Mouse (Mus musculus) C2C12 (cell line): ENCODE measurements at regions not wholly inside any gene's neighbourhood (a gene's known extent, or its start where the extent isn't known, plus 50 kb on each side); places are given as distances from the start of the nearest gene placed in this dataset.

ENCODE experiments used
- H3K27me3 ChIP-seq: one replicate; pipeline ENCODE4 v1.6.1; 2011; ENCODE audit not compliant: control insufficient read depth, insufficient read depth, insufficient read length
- H3K36me3 ChIP-seq: one replicate; pipeline ENCODE4 v1.6.1; 2011; ENCODE audit not compliant: control insufficient read depth, insufficient read depth
- H3K4me3 ChIP-seq: one replicate; pipeline ENCODE4 v1.5.1; 2011; ENCODE audit warnings: mild to moderate bottlenecking, control low read depth; ENCODE audit not compliant: poor library complexity, insufficient read depth, severe bottlenecking
- H3K79me2 ChIP-seq: one replicate; pipeline ENCODE4 v1.6.1; 2011; ENCODE audit not compliant: control insufficient read depth, insufficient read depth
- H3K79me3 ChIP-seq: one replicate; pipeline ENCODE4 v1.6.1; 2011; ENCODE audit warnings: low read depth, control low read depth
- H3ac ChIP-seq: one replicate; pipeline ENCODE3; 2011; ENCODE audit warnings: low read depth; ENCODE audit not compliant: control insufficient read depth, insufficient read length
- CEBPB ChIP-seq: IDR thresholded peaks from one replicate; pipeline ENCODE4 v1.6.1; 2011; ENCODE audit warnings: low read depth, mild to moderate bottlenecking, control low read depth, moderate library complexity
- CTCF ChIP-seq: IDR thresholded peaks from one replicate; pipeline ENCODE4 v1.5.1; 2011; ENCODE audit not compliant: control insufficient read depth, insufficient read depth, insufficient read length
- FOSL1 ChIP-seq: IDR thresholded peaks from one replicate; pipeline ENCODE4 v1.8.0; 2011; ENCODE audit warnings: mild to moderate bottlenecking, low read length; ENCODE audit not compliant: poor library complexity, insufficient read depth, severe bottlenecking
- MAX ChIP-seq: IDR thresholded peaks from one replicate; pipeline ENCODE4 v1.6.1; 2011; ENCODE audit warnings: mild to moderate bottlenecking, control low read depth
- MYOD1 ChIP-seq: IDR thresholded peaks from one replicate; pipeline ENCODE4 v1.6.1; 2011; ENCODE audit warnings: low read depth; ENCODE audit not compliant: control insufficient read depth, insufficient read length
- MYOG ChIP-seq: IDR thresholded peaks from one replicate; pipeline ENCODE4 v1.6.1; 2011; ENCODE audit not compliant: control insufficient read depth, insufficient read length; ENCODE audit errors: extremely low read depth
- USF1 ChIP-seq: IDR thresholded peaks from one replicate; pipeline ENCODE4 v1.6.1; 2011; ENCODE audit warnings: low read depth, mild to moderate bottlenecking, control low read depth, moderate library complexity

DNA sequence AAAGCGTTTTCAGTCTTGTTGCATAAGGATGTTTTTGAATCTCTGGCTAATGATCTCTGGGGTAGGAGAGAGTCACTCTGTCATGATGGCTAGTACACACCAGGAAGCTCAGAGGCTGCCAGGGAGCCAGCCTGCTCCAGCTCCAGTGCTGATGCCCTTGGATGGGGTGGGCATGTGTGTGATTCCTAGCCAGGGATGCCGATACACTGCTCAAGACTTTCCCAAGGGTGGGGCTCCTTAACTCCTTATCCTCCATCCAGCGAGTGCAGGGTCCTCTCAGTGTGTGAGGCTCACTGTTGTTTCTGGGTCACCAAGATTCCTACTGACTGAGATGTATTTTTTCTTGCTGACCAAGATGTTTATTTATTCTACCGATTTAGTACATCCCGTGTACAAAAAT lies 122.4 kb upstream of the Gjb5 start:
- Histone ChIP-seq H3ac (no peak overlapping the region), H3K27me3 (no peaks in the 10 kb centered on the region), H3K4me3 (no peak overlapping the region), H3K79me3 (no peaks in the 10 kb centered on the region), H3K36me3 (no peaks in the 10 kb centered on the region), H3K79me2 (no peaks in the 10 kb centered on the region)
- no peak for TF ChIP-seq MYOD1

DNA sequence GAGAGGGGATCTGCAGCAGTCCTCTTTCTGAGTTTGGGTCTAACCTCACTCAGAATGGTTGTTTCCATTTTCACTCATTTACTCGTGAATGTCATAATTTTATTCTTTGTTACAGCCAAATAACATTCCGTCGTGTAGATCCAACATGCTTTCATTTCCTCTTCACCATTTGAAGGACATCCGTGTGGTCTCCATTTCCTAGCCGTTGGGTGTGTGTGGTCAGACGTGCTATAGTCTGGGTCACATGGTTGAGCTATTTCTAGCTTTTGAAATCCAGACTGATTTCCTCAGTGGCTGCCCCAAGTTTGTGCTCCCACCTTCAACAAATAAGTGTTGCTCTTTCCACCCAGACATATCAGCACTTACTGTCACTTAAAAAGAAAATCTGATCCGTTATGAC lies 111.9 kb upstream of the Gjb5 start:
- TF ChIP-seq MAX (no peak), USF1 (no peak), CTCF (no peak), MYOG (no peak), FOSL1 (no peak), MYOD1 (no peak), CEBPB (no peak)
- no peak overlapping the region for H3ac ChIP-seq
- H3K27me3 ChIP-seq = no peaks in the 10 kb centered on the region
- no peaks in the 10 kb centered on the region for H3K36me3 ChIP-seq
- no peaks in the 10 kb centered on the region for H3K79me2 ChIP-seq
- no peak overlapping the region for H3K4me3 ChIP-seq
- H3K79me3 ChIP-seq = no peaks in the 10 kb centered on the region

DNA sequence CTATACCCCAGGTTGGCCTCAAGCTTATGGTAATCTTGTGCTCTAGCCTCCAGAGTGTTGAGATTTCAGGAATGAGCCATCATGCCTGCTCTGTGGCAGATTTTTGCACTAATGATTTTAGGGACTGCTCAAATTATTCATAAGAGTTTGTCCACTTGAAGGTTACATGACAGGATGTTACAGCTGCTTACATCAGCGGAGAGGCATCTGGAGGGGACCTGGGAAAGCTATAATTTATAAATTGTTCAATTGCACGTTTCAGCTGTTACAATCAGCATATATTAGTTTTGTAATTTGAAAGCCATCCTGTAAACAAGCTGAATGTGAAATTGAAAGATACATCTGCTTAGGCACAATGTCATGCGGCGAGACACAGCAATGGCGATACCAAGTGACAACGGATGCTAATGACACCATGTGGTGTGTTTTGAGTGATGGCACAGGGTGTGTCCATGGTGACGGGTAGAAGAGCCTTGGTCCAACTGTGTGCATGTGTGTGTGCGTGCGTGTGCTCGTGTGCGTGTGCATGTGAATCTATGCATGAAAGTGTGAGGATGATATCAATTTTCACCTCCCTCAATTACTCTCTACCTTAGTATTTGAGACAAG lies 96.6 kb upstream of the Gjb5 start:
- Histone ChIP-seq H3K4me3 (no peak overlapping the region), H3K27me3 (no peaks in the 10 kb centered on the region), H3ac (no peak overlapping the region), H3K79me2 (no peaks in the 10 kb centered on the region), H3K36me3 (no peaks in the 10 kb centered on the region), H3K79me3 (no peaks in the 10 kb centered on the region)
- TF ChIP-seq CEBPB = no peak
- no peak for TF ChIP-seq MYOG
- TF ChIP-seq CTCF = no peak
- no peak for TF ChIP-seq MAX
- no peak for TF ChIP-seq USF1
- TF ChIP-seq FOSL1 = no peak
- no peak for TF ChIP-seq MYOD1

DNA sequence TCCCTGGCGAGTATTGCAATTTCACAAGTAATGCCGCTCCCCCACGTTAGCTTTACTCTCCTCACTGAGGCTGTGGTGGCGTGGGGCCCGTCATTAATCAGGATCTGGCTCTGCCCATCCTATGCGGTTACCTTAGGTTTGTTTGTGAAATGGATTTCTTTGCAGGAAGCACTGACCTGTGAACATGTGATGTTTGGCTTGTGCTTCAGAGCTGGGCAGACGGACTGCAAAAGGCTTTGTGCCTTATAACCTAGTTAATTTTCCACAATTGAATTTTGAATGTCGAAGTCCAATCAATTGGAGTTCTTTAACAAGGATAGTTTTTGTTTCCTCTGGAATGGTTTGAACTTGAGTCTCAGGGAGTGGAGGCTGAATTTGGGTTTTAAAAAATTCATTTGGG lies 94.1 kb upstream of the Gjb5 start:
- no peak for TF ChIP-seq CEBPB
- TF ChIP-seq CTCF = no peak
- TF ChIP-seq MYOD1 = no peak
- TF ChIP-seq MYOG = no peak
- no peak for TF ChIP-seq USF1
- TF ChIP-seq MAX = no peak
- no peak for TF ChIP-seq FOSL1
- Histone ChIP-seq H3K27me3 (no peaks in the 10 kb centered on the region), H3ac (no peak overlapping the region), H3K36me3 (no peaks in the 10 kb centered on the region), H3K4me3 (no peak overlapping the region), H3K79me3 (no peaks in the 10 kb centered on the region), H3K79me2 (no peaks in the 10 kb centered on the region)

DNA sequence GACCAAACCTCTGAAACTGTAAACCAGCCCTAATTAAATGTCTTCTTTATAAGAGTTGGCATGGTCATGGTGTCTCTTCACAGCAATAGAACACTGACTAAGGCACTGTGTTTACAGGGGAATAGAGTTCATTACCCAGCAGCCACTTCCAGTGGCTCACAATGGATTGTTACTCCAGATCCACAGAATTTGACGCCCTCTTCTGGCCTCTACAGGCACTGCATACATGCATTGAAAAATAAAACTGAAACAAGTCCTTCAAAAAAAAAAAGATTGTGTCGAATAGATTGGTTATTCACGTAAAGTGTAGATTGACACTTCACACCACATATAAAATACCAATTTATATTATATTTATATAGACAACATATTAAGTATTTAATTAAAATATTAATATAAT lies 87.3 kb upstream of the Gjb5 start:
- H3K79me2 ChIP-seq = no peaks in the 10 kb centered on the region

DNA sequence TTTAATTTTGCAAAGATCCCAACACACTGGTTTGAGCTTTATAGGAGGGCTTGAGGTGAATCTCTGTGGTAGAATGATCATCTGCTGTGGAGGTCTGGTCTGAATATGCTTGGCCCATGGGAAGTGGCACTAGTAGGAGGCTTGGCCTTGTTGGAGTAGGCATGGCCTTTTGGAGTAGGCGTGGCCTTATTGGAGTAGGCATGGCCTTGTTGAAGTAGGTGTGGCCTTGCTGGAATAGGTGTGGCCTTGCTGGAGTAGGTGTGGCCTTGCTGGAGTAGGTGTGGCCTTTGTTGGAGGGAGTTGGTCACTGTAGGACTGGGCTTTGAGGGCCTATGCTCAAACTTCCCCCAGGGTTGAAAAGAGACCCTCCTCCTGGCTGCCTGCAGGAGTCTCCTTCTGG lies 86.1 kb upstream of the Gjb5 start:
- Histone ChIP-seq H3K36me3 (no peaks in the 10 kb centered on the region), H3K79me2 (no peaks in the 10 kb centered on the region), H3K27me3 (no peaks in the 10 kb centered on the region), H3K79me3 (no peaks in the 10 kb centered on the region), H3K4me3 (no peak overlapping the region), H3ac (no peak overlapping the region)
- TF ChIP-seq MYOG = no peak
- no peak for TF ChIP-seq USF1
- no peak for TF ChIP-seq MYOD1
- TF ChIP-seq CTCF = no peak
- no peak for TF ChIP-seq CEBPB

More for the DNA sequence above, 87.3 kb upstream of the Gjb5 start:
- Histone ChIP-seq H3K27me3 (no peaks in the 10 kb centered on the region), H3ac (no peak overlapping the region), H3K4me3 (no peak overlapping the region), H3K36me3 (no peaks in the 10 kb centered on the region), H3K79me3 (no peaks in the 10 kb centered on the region)
- no peak for TF ChIP-seq MYOD1
- TF ChIP-seq CTCF = no peak
- TF ChIP-seq MYOG = no peak

DNA sequence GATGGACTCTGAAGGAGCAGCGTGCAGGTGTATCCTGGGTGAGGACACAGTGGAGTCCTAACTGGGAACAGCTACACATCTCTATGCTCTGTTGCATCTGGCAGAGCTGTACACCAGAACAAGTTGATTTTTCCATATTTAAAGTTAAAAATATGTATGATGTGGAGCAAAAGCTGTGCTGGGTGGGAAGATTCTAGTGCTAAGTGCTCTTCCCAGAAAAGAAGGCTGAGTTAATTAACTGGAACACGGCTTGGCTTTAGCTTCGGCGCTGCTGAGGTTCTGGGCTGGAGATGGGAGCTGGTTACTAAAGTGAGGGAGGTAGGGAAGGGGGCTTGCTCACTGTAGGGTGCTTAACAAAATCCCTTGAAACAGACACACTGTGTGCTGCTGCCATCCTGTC lies 84.0 kb upstream of the Gjb5 start:
- Histone ChIP-seq H3K4me3 (no peak overlapping the region), H3K36me3 (no peaks in the 10 kb centered on the region), H3K79me3 (no peaks in the 10 kb centered on the region), H3ac (no peak overlapping the region), H3K27me3 (no peaks in the 10 kb centered on the region), H3K79me2 (no peaks in the 10 kb centered on the region)
- no peak for TF ChIP-seq CTCF
- no peak for TF ChIP-seq MYOG
- no peak for TF ChIP-seq CEBPB
- no peak for TF ChIP-seq MYOD1
- TF ChIP-seq FOSL1 = no peak
- TF ChIP-seq USF1 = no peak
- TF ChIP-seq MAX = no peak
